Comparison of ENCODE assay signal across 17 mouse cellular contexts in the genomic region with DNA sequence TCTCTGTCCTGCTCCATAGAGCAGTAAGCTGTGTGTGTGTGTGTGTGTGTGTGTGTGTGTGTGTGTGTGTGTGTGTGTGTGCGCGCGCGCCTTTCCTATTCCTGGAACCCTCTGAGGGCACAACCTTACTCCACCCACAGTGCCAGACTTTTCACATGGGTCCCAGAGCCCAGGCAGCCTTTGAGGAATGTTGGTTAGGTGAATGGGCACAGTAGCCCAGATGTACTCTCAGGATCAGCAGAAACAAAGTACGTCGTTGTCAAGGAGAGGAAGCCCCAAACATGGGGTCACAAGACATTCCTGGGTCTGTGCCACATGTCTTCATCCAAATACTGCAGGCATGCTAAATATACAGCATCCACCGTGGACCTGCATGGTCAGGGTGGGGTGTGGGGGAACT. TPM values are rescaled to one million over a fixed set of nuclear protein-coding genes. Genes with fewer than 3 reads are reported as not detected.
DNase-seq lines count a peak whose midpoint lies in the region; ATAC-seq and TF ChIP-seq lines count a peak whose summit lies in the region.
"Had no signal": no experiment of that assay in that cellular context is flagged by ENCODE, and none has a peak within 500 bp of the region (broad histone marks: within the 10 kb centered on the region; RNA-seq: fewer than 3 reads in every experiment).

No protein-coding gene starts in this region.

- 0 out of 2 replicates have a peak, but pooled peaks have one; percentile 29 for ATAC-seq in hindbrain, embryonic 12.5 days (ENCODE audit: low FRiP score)
- ATAC-seq in hindbrain, embryonic 13.5 days (ENCODE audit: low FRiP score), result no peak
- peak; percentile 13; the same call in 1 of the 2 replicates for ATAC-seq in lung, embryonic 15.5 days (ENCODE audit: borderline replicate concordance, extremely low read depth, low FRiP score, low TSS enrichment)
- peak; percentile 20; the same call in 1 of the 2 replicates for ATAC-seq in stomach, postnatal 0 days (ENCODE audit: low FRiP score, low TSS enrichment)

- no peak for TF ChIP-seq POLR2A in lung, adult 2 months (IDR thresholded peaks at IDR 0.05; ENCODE audit: borderline replicate concordance, extremely low read depth, low read depth, low read length)
- no peak for TF ChIP-seq POLR2A in bone marrow macrophage, adult 2 months (IDR thresholded peaks at IDR 0.05; ENCODE audit: borderline replicate concordance, low read depth, low read length)

- H3K9ac ChIP-seq in hindbrain, embryonic 12.5 days, result no peak overlapping the region
- no peak overlapping the region for H3K9ac ChIP-seq in hindbrain, embryonic 13.5 days
- no peak overlapping the region for H3K9ac ChIP-seq in lung, embryonic 15.5 days
- H3K9ac ChIP-seq in stomach, postnatal 0 days (ENCODE audit: low read length), result no peak overlapping the region
- H3K9ac ChIP-seq: embryonic facial prominence, embryonic 12.5 days; heart, embryonic 12.5 days; limb, embryonic 15.5 days; liver, embryonic 15.5 days; midbrain, embryonic 15.5 days; stomach, embryonic 15.5 days had no signal

- TF ChIP-seq EP300 in stomach, postnatal 0 days (optimal IDR thresholded peaks at IDR 0.05), result no peak

- H3K36me3 ChIP-seq in hindbrain, embryonic 12.5 days, result no peaks in the 10 kb centered on the region
- no peaks in the 10 kb centered on the region for H3K36me3 ChIP-seq in hindbrain, embryonic 13.5 days
- H3K36me3 ChIP-seq in lung, embryonic 15.5 days, result no peaks in the 10 kb centered on the region
- H3K36me3 ChIP-seq in stomach, postnatal 0 days (ENCODE audit: control insufficient read depth, insufficient read depth, low read length), result no peaks in the 10 kb centered on the region
- H3K36me3 ChIP-seq: embryonic facial prominence, embryonic 12.5 days; forebrain, embryonic 10.5 days; G1E; heart, embryonic 12.5 days; limb, embryonic 10.5 days; limb, embryonic 15.5 days; liver, embryonic 15.5 days; midbrain, embryonic 15.5 days; stomach, embryonic 15.5 days had no signal

- no peak for DNase-seq in lung, adult 2 months
- no peak for DNase-seq in stomach, postnatal 0 days (ENCODE audit: low spot score)
- no peak for DNase-seq in frontal cortex, postnatal 14 days (ENCODE audit: low spot score in 2 of 2)

- 0 out of 2 replicates have a peak, but pooled peaks cover 2% of the 10 kb centered on the region for H3K27me3 ChIP-seq in hindbrain, embryonic 12.5 days
- H3K27me3 ChIP-seq in hindbrain, embryonic 13.5 days, result peaks cover 7% of the 10 kb centered on the region; the same call in 1 of the 2 replicates
- H3K27me3 ChIP-seq in lung, embryonic 15.5 days, result no peaks in the 10 kb centered on the region
- H3K27me3 ChIP-seq in stomach, postnatal 0 days (ENCODE audit: control insufficient read depth, insufficient read depth, low read length), result no peaks in the 10 kb centered on the region
- H3K27me3 ChIP-seq: embryonic facial prominence, embryonic 12.5 days; limb, embryonic 15.5 days; midbrain, embryonic 15.5 days; stomach, embryonic 15.5 days had no signal

- H3K9me3 ChIP-seq in hindbrain, embryonic 12.5 days (replicated peaks), result no peaks in the 10 kb centered on the region
- H3K9me3 ChIP-seq in hindbrain, embryonic 13.5 days, result no peaks in the 10 kb centered on the region
- no peaks in the 10 kb centered on the region for H3K9me3 ChIP-seq in lung, embryonic 15.5 days
- H3K9me3 ChIP-seq in stomach, postnatal 0 days (ENCODE audit: control insufficient read depth, low read length), result no peaks in the 10 kb centered on the region
- H3K9me3 ChIP-seq: embryonic facial prominence, embryonic 12.5 days; forebrain, embryonic 10.5 days; G1E; heart, embryonic 12.5 days; limb, embryonic 10.5 days; limb, embryonic 15.5 days; liver, embryonic 15.5 days; midbrain, embryonic 15.5 days; stomach, embryonic 15.5 days had no signal

- no peak overlapping the region for H3K4me3 ChIP-seq in hindbrain, embryonic 12.5 days
- no peak overlapping the region for H3K4me3 ChIP-seq in hindbrain, embryonic 13.5 days
- H3K4me3 ChIP-seq in lung, embryonic 15.5 days, result no peak overlapping the region
- no peak overlapping the region for H3K4me3 ChIP-seq in lung, adult 2 months (replicated peaks; ENCODE audit: extremely low read depth, low read depth, low read length)
- H3K4me3 ChIP-seq in bone marrow macrophage, adult 2 months (ENCODE audit: insufficient read depth, low read length), result no peak overlapping the region
- no peak overlapping the region for H3K4me3 ChIP-seq in stomach, postnatal 0 days (ENCODE audit: low read depth, low read length)
- H3K4me3 ChIP-seq: embryonic facial prominence, embryonic 12.5 days; forebrain, embryonic 10.5 days; heart, embryonic 12.5 days; limb, embryonic 10.5 days; limb, embryonic 15.5 days; liver, embryonic 15.5 days; midbrain, embryonic 15.5 days; stomach, embryonic 15.5 days had no signal

- no peak for TF ChIP-seq CTCF in lung, adult 2 months (IDR thresholded peaks at IDR 0.05; ENCODE audit: insufficient read depth, low read length)
- TF ChIP-seq CTCF in bone marrow macrophage, adult 2 months (IDR thresholded peaks at IDR 0.05; ENCODE audit: low read depth, low read length), result no peak
- TF ChIP-seq CTCF in stomach, postnatal 0 days (IDR thresholded peaks at IDR 0.05; ENCODE audit: low read depth), result no peak

- H3K4me2 ChIP-seq in hindbrain, embryonic 12.5 days (replicated peaks), result no peak overlapping the region
- H3K4me2 ChIP-seq in hindbrain, embryonic 13.5 days, result no peak overlapping the region
- H3K4me2 ChIP-seq in lung, embryonic 15.5 days, result no peak overlapping the region
- H3K4me2 ChIP-seq in stomach, postnatal 0 days (replicated peaks; ENCODE audit: low read depth), result no peak overlapping the region
- H3K4me2 ChIP-seq: embryonic facial prominence, embryonic 12.5 days; heart, embryonic 12.5 days; limb, embryonic 15.5 days; liver, embryonic 15.5 days; midbrain, embryonic 15.5 days; stomach, embryonic 15.5 days had no signal

- WGBS in hindbrain, embryonic 12.5 days, result 86% methylated on average over 7 of the region's 7 CpGs
- 90% methylated on average over 7 of the region's 7 CpGs for WGBS in hindbrain, embryonic 13.5 days
- WGBS in lung, embryonic 15.5 days, result 82% methylated on average over 7 of the region's 7 CpGs
- WGBS in lung, adult 2 months, result 82% methylated on average over 7 of the region's 7 CpGs
- WGBS in stomach, postnatal 0 days, result 73% methylated on average over 7 of the region's 7 CpGs

- peaks cover 7% of the 10 kb centered on the region; the same call in 1 of the 2 replicates for H3K4me1 ChIP-seq in hindbrain, embryonic 12.5 days
- no peaks in the 10 kb centered on the region for H3K4me1 ChIP-seq in hindbrain, embryonic 13.5 days (replicated peaks)
- H3K4me1 ChIP-seq in lung, embryonic 15.5 days, result peaks cover 21% of the 10 kb centered on the region
- H3K4me1 ChIP-seq in lung, adult 2 months (ENCODE audit: control insufficient read depth, insufficient read depth, low read length), result no peaks in the 10 kb centered on the region
- peaks cover 66% of the 10 kb centered on the region for H3K4me1 ChIP-seq in bone marrow macrophage, adult 2 months (ENCODE audit: control insufficient read depth, insufficient read depth, low read length)
- H3K4me1 ChIP-seq in stomach, postnatal 0 days (replicated peaks; ENCODE audit: control insufficient read depth, insufficient read depth), result no peaks in the 10 kb centered on the region

- H3K27ac ChIP-seq in hindbrain, embryonic 12.5 days, result no peak overlapping the region
- H3K27ac ChIP-seq in hindbrain, embryonic 13.5 days, result no peak overlapping the region
- H3K27ac ChIP-seq in lung, embryonic 15.5 days, result no peak overlapping the region
- H3K27ac ChIP-seq in bone marrow macrophage, adult 2 months (ENCODE audit: insufficient read depth, low read depth, low read length), result peak overlapping the region; percentile 96
- no peak overlapping the region for H3K27ac ChIP-seq in stomach, postnatal 0 days (replicated peaks)
- H3K27ac ChIP-seq: embryonic facial prominence, embryonic 12.5 days; kidney, postnatal 0 days; liver, embryonic 15.5 days; midbrain, embryonic 15.5 days; stomach, embryonic 15.5 days had no signal

RNA-seq across cellular contexts. Expression of a gene that starts 19.4 kb away (rescaled TPM):
- 72.2 and 75.6 TPM in 2 replicates for polyA plus RNA-seq in hindbrain, embryonic 12.5 days (2016; fragmentation: Nextera tagmentation; extraction: Ambion mirVana)
- 18.6 and 22.2 TPM in 2 replicates for polyA plus RNA-seq in hindbrain, embryonic 13.5 days (2015; fragmentation: Nextera tagmentation; extraction: Ambion mirVana)
- 143 and 158 TPM in 2 replicates for polyA plus RNA-seq in lung, embryonic 15.5 days (2015; fragmentation: Nextera tagmentation; extraction: Ambion mirVana)
- polyA plus RNA-seq in lung, adult 2 months (2012; rRNA removed), result 1.7 and 3.0 TPM in 2 replicates
- polyA plus RNA-seq in bone marrow macrophage, adult 2 months (2012; ENCODE audit: insufficient read depth, insufficient read length, missing spikeins), result 90.1 and 111 TPM in 2 replicates
- polyA plus RNA-seq in stomach, postnatal 0 days (2015; fragmentation: Nextera tagmentation; extraction: Ambion mirVana), result 19.9 and 25.1 TPM in 2 replicates

RNA-seq across cellular contexts. Expression of a gene that starts 51.6 kb away (rescaled TPM):
- 692 and 796 TPM in 2 replicates for polyA plus RNA-seq in hindbrain, embryonic 12.5 days (2016; fragmentation: Nextera tagmentation; extraction: Ambion mirVana)
- 917 and 923 TPM in 2 replicates for polyA plus RNA-seq in hindbrain, embryonic 13.5 days (2015; fragmentation: Nextera tagmentation; extraction: Ambion mirVana)
- 1,214 and 1,323 TPM in 2 replicates for polyA plus RNA-seq in lung, embryonic 15.5 days (2015; fragmentation: Nextera tagmentation; extraction: Ambion mirVana)
- polyA plus RNA-seq in lung, adult 2 months (2012; rRNA removed), result 6,011 and 7,617 TPM in 2 replicates
- 2,962 and 2,986 TPM in 2 replicates for polyA plus RNA-seq in bone marrow macrophage, adult 2 months (2012; ENCODE audit: insufficient read depth, insufficient read length, missing spikeins)
- polyA plus RNA-seq in stomach, postnatal 0 days (2015; fragmentation: Nextera tagmentation; extraction: Ambion mirVana), result 1,416 and 1,491 TPM in 2 replicates
